ENCODE assay signal across 8 mouse cellular contexts in the genomic region with DNA sequence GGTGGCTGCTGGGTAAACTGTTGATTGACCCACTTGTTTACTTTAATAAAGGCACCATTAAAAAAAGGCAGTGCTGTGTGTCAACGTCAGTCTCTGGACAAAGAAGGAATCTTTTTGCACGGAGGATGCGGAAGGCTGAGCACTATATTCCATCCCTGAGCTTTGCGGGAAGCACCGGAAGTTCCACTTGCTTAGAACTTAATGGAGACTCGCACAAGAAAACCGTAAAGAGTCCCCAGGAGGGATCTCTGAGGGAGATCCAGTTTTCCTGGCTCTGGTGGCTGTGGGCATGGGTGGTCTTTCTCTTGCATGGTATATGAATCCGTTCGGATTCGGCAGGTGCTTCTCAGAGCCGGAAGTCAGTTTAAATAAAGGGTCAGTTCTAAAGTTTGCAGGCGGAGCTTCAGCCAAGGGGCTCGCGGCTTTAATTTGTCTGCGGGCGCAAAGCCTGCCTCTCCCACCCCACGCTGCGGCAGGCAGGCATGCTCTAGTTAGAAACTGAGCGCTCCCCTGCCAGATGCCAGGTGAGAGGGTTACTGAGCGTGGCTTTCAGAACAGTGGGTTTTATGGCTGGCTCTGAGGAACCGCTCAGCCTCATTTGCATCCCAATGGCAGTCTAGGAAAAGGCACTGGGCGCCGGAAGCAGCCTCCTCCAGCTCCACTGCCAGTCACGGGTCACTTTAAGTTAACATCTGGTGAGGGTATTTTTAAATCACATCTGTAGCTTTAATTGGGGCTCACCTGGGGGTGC.
DNase-seq lines count a peak whose midpoint lies in the region; ATAC-seq and TF ChIP-seq lines count a peak whose summit lies in the region.

No protein-coding gene starts in this region.

- 2% methylated on average over 24 of the region's 24 CpGs for WGBS in hindbrain, embryonic 15.5 days
- WGBS in liver, embryonic 12.5 days (ENCODE audit: insufficient replicate concordance), result 4% methylated on average over 24 of the region's 24 CpGs
- WGBS in stomach, postnatal 0 days, result 3% methylated on average over 24 of the region's 24 CpGs

- H3K27me3 ChIP-seq in hindbrain, embryonic 15.5 days, result no peaks in the 10 kb centered on the region
- peaks cover 23% of the 10 kb centered on the region for H3K27me3 ChIP-seq in liver, embryonic 12.5 days (replicated peaks)
- H3K27me3 ChIP-seq in stomach, postnatal 0 days (ENCODE audit: control insufficient read depth, insufficient read depth, low read length), result no peaks in the 10 kb centered on the region

- H3K4me1 ChIP-seq in hindbrain, embryonic 15.5 days (replicated peaks), result peaks cover 49% of the 10 kb centered on the region
- H3K4me1 ChIP-seq in liver, embryonic 12.5 days, result no peaks in the 10 kb centered on the region
- no peaks in the 10 kb centered on the region for H3K4me1 ChIP-seq in stomach, postnatal 0 days (replicated peaks; ENCODE audit: control insufficient read depth, insufficient read depth)

- peak overlapping the region; percentile 64 for H3K27ac ChIP-seq in hindbrain, embryonic 15.5 days (replicated peaks)
- H3K27ac ChIP-seq in liver, embryonic 12.5 days, result no peak overlapping the region
- no peak overlapping the region for H3K27ac ChIP-seq in stomach, postnatal 0 days (replicated peaks)

- peak overlapping the region; percentile 54 for H3K4me2 ChIP-seq in hindbrain, embryonic 15.5 days
- peak overlapping the region; percentile 58 for H3K4me2 ChIP-seq in liver, embryonic 12.5 days
- peak overlapping the region; percentile 80 for H3K4me2 ChIP-seq in stomach, postnatal 0 days (replicated peaks; ENCODE audit: low read depth)

- peak; percentile 9 for DNase-seq in adrenal gland, adult 2 months
- DNase-seq in adrenal gland, postnatal 4 days (ENCODE audit: low spot score in 2 of 2), result no peak
- DNase-seq in brain, adult 2 months (ENCODE audit: low read depth, low spot score), result peak; percentile 27
- DNase-seq in stomach, postnatal 0 days (ENCODE audit: low spot score), result peak; percentile 24
- no peak for DNase-seq in yolk sac, embryonic 10.5 days (ENCODE audit: low spot score)
- DNase-seq in thymus, postnatal 36 days, result no peak

- TF ChIP-seq EP300 in stomach, postnatal 0 days (optimal IDR thresholded peaks at IDR 0.05), result no peak

- H3K9me3 ChIP-seq in hindbrain, embryonic 15.5 days, result no peaks in the 10 kb centered on the region
- H3K9me3 ChIP-seq in liver, embryonic 12.5 days (replicated peaks), result no peaks in the 10 kb centered on the region
- no peaks in the 10 kb centered on the region for H3K9me3 ChIP-seq in stomach, postnatal 0 days (ENCODE audit: control insufficient read depth, low read length)

- H3K36me3 ChIP-seq in hindbrain, embryonic 15.5 days, result no peaks in the 10 kb centered on the region
- H3K36me3 ChIP-seq in liver, embryonic 12.5 days, result no peaks in the 10 kb centered on the region
- no peaks in the 10 kb centered on the region for H3K36me3 ChIP-seq in stomach, postnatal 0 days (ENCODE audit: control insufficient read depth, insufficient read depth, low read length)

- no peak for TF ChIP-seq CTCF in stomach, postnatal 0 days (IDR thresholded peaks at IDR 0.05; ENCODE audit: low read depth)

- H3K4me3 ChIP-seq in hindbrain, embryonic 15.5 days, result peak overlapping the region; percentile 25
- peak overlapping the region; percentile 43 for H3K4me3 ChIP-seq in liver, embryonic 12.5 days
- H3K4me3 ChIP-seq in stomach, postnatal 0 days (ENCODE audit: low read depth, low read length), result peak overlapping the region; percentile 37

- H3K9ac ChIP-seq in hindbrain, embryonic 15.5 days, result peak overlapping the region; percentile 26; the same call in 1 of the 2 replicates
- 0 out of 2 replicates have a peak overlapping the region, but pooled peaks have one; percentile 23 for H3K9ac ChIP-seq in liver, embryonic 12.5 days
- peak overlapping the region; percentile 41; the same call in 1 of the 2 replicates for H3K9ac ChIP-seq in stomach, postnatal 0 days (ENCODE audit: low read length)

- peak; percentile 21; the same call in 1 of the 2 replicates for ATAC-seq in hindbrain, embryonic 15.5 days (ENCODE audit: low FRiP score, low read depth)
- ATAC-seq in liver, embryonic 12.5 days, result no peak
- ATAC-seq in stomach, postnatal 0 days (ENCODE audit: low FRiP score, low TSS enrichment), result no peak

Comparison
In these comparisons a context has a peak if more than half of its experiments do, and no peak if none do; other contexts are left out.
1. DNase-seq: peak in adrenal gland, adult 2 months (single experiment), brain, adult 2 months (single experiment) and stomach, postnatal 0 days (single experiment); none in adrenal gland, postnatal 4 days (0 of 2), yolk sac, embryonic 10.5 days (single experiment) and thymus, postnatal 36 days (0 of 2).
2. Peak in every context shown above with its lines, with median percentiles within 50 percentile points of each other: H3K4me2 ChIP-seq, H3K4me3 ChIP-seq and H3K9ac ChIP-seq.